Mouse (Mus musculus): ENCODE results near the gene Emilin3. TPM values are rescaled to one million over a fixed set of nuclear protein-coding genes. Genes with fewer than 3 reads are reported as not detected.
"Not testable (repeated sequence)": the region's sequence is repeated elsewhere in the genome, so short reads cannot be mapped to it uniquely, and the experiment has no call there.

Emilin3 gene
- total RNA-seq (2021): under 1 TPM; 0.07 to 0.17 TPM
- long read RNA-seq, experiment 1, partial matches to known transcripts: 0 of 1 reads
- long read RNA-seq, experiment 1, other reads (novel, unspliced or antisense): 0 of 1 reads
- long read RNA-seq, experiment 2: 0 reads

DNA sequence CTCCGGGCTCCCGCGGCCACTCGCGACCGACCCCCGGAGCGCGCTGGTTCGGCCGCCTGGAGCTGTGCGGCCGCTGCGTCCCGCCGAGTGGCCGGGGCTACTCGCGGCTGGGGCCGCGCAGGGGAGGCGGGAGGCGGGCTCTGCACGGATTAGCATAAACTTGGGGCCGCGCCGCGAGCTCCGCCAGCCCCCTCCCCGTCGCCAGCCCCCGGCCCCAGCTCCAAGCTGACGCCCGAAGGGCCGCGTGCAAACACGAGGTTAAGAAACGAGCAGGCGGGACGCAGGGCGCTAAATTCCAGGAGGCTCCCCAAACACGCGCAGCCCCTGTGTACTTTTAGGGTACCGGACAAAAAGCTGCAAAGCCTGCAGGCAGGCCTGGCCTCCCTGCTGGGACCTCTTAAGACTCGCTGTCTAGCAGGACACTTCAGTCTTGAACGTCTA is at the start of gene Emilin3:
TSS of gene Emilin3 (minus strand) at position 98 of the 441 bp plus-strand sequence.
- no peak for DNase-seq (ENCODE audit: low spot score)

DNA sequence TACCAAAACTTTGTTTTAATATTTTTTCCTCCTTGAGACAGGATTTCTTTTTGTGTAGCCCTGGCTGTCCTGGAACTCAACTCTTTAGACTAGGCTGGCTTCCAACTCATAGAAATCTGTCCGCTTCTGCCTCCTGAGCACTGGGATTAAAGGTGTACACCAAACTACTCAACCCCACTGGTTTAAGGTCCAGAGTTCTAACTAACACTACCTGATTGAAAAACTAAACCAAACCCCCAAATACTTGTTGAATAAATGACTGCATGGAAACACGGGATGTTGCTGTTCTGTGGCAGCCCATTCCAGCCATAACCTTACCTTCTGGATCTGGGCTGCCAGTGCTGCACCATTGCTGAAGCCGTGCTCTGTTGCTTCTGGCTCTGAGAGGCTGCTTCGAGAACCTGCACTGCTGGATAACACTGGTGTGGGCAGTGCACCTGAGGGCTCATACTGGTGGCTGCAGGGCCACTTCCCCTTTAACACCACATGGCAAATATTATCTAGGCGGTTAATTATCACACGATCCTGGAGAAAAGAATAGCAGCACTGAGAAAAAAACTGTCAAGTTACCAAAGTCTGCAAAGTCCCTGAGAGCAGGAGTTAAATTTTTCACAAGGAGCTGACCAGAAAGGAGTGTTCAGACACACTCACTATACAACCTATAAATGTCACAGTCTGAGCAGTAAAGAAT is 49.0 kb upstream of the Emilin3 start:
- DNase-seq (ENCODE audit: low spot score): no peak

DNA sequence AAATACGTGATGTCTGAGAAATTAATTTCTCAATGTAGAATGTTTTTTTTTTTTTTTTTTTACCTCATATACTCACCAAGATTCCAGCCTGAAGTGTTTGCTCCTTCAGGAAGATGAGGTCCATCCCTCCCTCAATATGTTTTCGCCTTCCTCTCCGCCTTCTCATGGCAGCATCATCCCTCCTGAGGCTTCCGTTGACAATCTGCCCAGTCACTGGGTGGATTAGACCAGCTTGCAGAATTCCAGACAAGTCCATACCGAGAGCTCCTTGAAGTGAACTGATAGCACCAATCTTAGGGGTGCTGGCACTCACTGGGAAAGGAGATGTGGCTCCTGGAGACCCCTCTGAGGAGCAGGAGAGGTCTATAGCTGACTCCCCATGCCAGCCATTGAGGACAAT is 47.8 kb upstream of the Emilin3 start:
- peak; percentile 52 for DNase-seq (ENCODE audit: low spot score)

DNA sequence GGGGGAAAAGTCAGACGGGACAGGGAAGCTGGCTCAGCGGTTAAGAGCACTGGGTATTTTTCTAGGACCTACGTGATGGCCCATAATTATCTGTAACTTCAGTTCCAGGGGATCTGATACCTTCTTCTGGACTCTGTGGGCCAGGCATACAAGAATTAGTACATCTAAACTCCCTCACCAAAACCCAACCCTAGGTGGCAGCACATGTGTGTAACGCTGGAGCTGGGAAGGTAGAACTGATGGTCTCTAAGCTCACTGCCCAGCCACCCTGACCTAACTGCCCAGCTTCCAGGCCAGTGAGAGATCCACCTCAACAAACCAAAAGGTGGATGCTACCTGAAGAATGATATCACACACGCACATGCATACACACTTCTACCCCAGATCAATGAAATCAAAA is 46.6 kb upstream of the Emilin3 start:
- peak; percentile 46 for DNase-seq (ENCODE audit: low spot score)

DNA sequence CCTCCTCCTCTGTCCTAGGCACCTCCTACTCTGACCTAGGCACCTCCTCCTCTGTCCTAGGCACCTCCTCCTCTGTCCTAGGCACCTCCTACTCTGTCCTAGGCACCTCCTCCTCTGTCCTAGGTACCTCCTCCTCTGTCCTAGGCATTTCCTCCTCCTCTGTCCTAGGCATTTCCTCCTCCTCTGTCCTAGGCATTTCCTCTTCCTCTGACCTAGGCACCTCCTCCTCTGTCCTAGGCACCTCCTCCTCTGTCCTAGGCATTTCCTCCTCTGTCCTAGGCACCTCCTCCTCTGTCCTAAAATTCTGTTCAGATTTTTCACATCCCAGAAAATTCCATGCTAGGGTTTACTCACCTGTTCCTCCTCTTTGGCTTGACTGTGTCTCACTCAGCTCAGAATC is 45.7 kb upstream of the Emilin3 start:
- DNase-seq (ENCODE audit: low spot score): not testable (repeated sequence)

DNA sequence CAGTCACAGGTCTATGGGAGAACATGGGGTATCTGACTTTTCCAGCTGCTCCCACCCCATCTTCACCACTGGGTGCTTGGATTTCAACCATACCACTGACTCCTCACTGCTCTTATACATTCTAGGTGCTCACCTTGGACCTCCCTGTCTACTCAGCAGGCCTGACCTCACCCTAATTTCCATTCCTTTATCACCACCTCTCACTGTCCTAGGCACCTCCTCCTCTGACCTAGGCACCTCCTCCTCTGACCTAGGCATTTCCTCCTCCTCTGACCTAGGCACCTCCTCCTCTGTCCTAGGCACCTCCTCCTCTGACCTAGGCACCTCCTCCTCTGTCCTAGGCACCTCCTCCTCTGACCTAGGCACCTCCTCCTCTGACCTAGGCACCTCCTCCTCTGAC is 45.2 kb upstream of the Emilin3 start:
- DNase-seq (ENCODE audit: low spot score): not testable (repeated sequence)

DNA sequence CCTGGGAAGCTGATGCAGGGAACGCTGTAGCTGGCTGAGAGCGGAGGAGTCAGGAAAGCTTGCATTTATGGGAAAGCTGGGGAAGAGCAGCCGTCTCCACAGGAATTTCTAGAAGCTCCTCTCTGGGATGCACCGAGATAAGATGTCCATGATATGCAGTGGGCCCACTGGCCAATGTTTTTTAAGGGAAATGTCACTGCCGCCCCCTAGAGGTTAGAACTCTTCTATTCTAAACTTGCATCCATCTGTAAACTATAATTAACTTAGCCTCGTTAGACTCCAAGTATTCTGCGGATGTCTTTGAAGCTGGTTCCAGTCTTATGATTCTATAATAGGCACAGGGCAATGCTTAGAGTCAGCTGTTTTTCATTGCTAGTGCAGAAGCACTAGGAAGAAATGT is 43.2 kb upstream of the Emilin3 start:
- peak; percentile 63 for DNase-seq (ENCODE audit: low spot score)

DNA sequence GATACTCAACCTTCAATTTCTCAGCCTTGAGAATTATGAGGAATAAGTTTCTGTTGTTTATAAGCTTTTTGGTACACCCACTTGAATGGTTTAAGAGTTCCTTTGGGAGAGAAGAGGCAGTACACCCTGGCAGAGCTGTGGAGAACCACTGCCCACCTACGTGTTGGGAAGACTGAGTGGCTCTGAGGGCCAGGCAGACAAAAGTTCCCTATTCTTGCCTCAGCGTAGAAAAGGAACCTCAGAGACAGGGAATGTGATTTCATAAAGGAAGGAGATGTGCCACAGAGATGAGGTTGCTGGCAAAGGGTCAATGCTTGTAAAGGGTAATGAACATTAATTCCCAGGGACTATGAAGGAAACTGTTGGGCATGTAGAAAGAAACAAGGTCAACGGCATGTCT is 42.4 kb upstream of the Emilin3 start:
- DNase-seq (ENCODE audit: low spot score): no peak

DNA sequence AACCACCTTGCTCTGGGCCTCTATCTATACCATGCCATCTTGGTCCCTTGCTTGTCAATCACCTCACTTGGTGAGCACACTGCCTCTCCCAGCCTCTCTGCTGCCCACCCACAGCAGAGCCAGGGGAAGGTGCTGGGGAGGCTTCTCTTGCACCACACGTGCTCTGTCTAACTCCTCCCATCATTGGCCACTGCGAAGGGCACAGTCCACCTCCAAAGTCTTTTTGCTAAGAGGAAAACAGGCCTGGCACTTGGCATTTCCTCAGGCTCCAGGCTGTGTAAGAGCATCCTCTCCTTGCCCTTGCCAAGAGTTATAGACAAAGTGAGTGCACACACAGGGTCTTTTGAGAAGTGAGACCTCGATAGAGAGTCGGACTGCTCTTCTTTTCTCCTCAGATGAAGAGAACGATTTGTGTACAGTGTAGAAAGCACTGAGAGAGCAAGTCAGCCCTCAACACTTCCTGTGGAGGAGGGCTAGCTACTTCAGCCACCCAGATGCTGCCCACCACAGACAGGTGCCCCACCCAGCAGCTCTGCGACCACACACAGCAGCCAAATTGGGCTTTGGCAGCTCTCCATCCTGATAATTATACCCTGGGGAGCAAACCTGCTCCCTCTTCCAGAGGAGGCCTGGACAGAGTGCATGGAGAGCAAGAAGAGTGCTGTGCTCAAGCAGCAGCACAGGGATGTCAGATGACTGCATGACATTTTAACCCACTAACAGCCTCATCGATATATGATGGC is 41.2 kb upstream of the Emilin3 start:
- DNase-seq (ENCODE audit: low spot score): no peak

DNA sequence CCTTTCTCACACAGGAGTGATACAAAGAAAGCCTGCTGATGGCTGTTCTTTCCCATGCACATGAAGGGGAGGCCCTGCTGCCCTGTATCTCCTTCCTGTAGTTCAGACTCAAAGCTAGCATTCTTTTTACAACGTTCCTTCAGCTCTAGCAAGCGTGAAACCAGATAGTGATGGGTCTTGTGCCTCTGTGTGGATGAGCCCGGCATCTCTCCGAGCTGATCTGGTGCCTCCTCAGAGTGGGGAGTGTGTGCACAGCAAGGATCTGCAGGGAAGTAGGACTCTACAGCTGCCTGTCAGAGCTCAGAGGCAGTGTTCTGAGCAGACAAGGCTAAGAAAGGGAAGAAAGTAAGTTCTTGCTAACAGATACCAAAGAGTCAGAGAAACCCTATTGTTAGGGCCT is 39.5 kb upstream of the Emilin3 start:
- DNase-seq (ENCODE audit: low spot score): no peak

DNA sequence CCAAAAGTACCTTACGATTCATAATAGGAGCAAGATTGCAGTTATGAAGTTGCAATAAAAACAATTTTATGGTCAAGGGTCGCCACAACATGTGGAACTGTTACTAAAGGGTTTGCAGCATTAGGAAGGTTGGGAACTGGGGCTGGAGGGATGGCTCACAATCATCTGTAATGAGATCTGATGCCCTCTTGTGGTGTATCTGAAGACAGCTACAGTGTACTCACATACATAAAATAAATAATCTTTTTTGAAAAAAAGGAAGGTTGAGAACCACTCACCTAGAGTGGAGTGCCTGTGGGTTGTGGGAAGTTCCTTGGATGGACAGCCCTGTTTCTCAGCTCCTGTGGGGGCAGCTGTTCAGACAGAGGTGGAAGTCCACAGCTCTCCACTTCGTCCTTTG is 30.3 kb upstream of the Emilin3 start:
- DNase-seq (ENCODE audit: low spot score): no peak

DNA sequence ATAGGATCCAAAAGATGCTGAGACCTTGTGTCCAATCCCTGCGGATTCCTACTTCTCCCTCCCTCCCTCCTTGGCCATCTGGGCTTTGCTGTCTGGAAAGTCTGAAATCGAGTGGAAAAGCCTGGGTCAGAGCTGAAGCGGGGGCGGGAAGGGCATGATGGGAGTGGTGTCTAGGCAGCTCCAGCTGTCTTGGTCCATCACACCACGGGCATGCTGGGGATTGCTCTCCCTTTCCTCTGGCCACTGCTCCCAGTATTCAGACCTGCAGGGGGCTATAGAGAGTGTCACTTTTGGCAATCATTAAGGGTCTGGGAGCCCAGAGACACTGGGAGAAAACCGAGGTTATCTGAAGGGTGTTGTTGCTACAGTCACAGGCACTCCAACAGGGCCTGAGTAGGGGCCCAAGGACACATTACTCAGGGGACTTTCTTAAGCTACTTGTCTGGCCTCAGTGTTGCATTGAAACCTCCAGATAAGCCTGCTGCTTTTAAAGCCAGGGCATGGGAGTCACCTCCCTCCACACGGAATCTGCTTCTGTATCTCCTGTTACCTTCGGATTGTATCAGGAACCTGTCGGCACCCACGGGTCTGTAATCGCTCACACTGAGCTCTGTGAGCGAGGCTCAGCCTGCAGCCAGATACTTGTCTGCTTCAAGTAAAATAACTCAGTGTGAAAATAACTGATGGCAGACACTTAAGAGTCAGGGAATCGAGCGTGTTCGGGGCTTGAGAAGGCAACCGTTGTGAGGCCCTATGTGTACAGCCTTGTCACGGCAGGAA is 29.0 kb upstream of the Emilin3 start:
- no peak for DNase-seq (ENCODE audit: low spot score)

DNA sequence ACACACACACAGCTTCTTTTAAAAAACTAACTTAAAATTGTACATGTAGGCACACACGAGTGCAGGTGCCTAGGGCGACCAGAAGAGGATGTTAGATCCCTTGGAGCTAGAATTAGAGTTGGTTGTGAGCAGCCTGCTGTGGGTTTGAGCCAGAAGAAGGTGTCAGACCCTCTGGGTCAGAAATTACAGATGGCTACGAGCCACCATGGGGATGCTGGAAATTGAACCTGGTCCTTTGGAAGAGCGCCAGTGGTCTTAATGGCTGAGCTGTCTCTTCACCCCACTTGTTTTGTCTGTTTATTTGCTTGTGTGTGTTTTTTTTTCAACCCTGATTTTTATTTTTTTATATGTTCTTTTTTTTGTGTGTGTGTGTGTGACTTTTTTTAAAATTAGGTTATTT is 22.3 kb upstream of the Emilin3 start:
- DNase-seq (ENCODE audit: low spot score): no peak

DNA sequence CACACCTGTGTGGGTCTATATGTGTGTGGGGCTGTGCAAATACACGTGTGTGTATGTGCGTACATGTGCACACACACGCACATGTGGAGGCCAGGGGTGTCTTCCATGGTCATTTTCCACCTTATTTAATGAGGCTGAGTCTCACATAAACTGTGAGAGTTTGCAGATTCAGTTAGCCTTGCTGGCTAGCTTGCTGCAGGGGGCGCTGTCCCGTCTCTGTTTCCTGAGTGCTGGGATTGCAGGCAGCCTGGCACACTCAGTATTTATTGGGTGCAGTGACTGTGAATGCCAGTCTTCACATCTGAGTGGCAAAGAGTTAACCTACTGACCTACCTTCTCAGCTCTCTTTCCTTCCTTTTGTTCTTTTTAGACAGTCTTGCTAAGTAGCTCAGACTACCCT is 21.8 kb upstream of the Emilin3 start:
- DNase-seq (ENCODE audit: low spot score): no peak

DNA sequence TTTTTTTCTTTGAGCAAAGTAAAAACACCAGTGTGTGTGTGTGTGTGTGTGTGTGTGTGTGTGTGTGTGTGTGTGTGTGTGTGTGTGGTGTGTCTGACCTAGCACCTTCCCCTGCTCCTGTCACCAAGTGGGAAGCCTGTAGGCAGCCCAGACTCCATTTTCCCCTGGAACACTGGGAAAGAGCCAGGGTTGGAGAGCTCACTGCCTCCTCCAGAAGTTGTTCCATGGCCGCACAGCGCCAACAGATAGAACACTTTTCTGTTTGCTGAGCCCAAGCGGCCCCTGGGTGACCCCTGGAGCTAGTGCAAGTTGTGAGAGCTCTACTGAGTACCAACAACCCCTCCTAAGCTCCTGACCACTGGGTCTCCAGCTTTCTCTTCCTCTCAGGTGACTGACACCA is 20.9 kb upstream of the Emilin3 start:
- peak; percentile 40 for DNase-seq (ENCODE audit: low spot score)

DNA sequence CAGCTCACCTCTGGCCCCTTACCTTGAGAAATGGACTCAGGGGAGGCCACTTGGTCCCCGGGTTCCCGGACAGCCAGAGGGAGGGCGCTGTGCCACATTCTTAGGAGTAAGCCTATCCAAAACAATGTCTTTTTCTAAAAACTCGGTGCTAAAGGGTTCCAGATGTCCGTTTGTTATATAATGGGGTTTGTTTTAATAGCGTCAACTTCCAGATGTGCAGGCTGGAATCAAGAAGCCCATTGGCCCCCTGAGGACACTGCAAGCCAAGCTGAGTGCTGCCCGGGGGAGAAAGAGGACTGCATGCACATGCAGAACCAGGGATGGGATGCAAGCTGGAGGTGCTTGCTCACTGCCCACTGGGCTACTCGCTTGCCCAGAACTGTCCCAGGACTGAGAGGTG is 20.2 kb upstream of the Emilin3 start:
- DNase-seq (ENCODE audit: low spot score): peak; percentile 65

DNA sequence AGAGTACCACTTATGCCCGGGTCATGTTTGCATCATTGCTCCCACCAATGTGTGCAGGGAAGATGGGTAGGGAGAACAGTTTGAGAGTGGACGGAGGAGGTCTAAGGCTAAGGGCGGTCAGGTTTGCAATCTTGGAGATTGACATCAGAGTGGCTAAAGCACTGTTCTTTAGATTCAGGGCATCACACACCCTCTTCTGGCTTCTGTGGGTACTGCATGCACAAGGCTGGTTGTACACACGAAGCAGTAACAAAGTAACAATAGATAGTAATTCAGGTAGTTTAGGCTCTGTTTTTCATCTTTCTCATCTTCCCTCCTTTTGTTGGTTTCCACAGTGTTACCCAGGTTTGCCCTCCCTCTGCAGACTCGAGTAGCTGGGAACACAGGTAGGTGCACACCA is 19.2 kb upstream of the Emilin3 start:
- no peak for DNase-seq (ENCODE audit: low spot score)

DNA sequence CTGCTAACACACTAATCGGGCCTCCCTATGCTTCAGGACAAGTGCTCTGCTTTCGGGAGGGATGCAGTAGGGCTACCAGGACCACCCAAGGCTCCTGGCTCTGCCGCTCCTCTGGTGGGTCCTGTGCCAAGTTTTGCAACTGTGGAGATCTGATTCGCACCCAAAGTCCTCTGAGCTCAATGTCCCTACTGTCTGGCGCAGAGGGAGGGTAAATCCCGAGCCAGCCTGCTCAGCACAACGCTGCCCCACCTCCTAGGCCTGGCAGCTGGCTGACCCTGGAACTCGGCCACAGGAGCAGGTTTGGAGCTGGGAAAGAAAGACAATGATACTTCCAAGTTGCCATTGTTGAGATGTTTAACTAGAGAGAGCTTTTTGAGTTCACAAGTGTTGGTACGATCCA is 13.1 kb upstream of the Emilin3 start:
- DNase-seq (ENCODE audit: low spot score): peak; percentile 38

DNA sequence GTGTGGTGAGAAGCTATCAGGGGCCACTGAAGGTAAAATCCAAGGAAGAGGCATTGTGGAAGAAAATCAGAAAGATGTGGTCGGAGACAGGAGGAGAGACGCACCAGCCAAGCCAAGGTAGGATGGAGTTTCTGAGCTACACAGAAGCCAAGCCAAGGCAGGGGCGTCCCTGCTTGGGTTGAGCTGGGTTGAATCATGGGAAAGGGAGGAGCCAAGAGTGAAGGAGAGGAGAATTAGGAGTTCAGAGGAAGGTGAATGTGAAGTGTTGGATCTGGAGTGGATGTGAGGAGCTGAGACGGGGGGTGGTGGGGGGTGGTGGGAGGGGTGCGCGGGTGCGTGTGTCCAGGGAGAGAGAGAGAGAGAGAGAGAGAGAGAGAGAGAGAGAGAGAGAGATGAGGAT is 9.2 kb upstream of the Emilin3 start:
- DNase-seq (ENCODE audit: low spot score): no peak

DNA sequence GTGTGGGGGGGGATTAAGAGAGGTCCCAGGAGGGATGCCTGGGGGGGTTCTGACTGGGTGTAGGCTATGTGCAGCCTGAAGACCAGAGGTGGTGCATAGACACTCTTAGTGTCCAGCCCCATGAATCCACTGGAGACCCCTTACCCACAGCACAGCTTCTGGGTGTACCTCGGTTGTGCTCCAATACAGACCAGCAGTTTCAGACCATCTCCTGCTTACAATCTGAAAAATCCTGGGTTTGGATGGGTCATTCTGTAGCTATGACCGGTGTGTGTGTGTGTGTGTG is 6.7 kb upstream of the Emilin3 start:
- no peak for DNase-seq (ENCODE audit: low spot score)

DNA sequence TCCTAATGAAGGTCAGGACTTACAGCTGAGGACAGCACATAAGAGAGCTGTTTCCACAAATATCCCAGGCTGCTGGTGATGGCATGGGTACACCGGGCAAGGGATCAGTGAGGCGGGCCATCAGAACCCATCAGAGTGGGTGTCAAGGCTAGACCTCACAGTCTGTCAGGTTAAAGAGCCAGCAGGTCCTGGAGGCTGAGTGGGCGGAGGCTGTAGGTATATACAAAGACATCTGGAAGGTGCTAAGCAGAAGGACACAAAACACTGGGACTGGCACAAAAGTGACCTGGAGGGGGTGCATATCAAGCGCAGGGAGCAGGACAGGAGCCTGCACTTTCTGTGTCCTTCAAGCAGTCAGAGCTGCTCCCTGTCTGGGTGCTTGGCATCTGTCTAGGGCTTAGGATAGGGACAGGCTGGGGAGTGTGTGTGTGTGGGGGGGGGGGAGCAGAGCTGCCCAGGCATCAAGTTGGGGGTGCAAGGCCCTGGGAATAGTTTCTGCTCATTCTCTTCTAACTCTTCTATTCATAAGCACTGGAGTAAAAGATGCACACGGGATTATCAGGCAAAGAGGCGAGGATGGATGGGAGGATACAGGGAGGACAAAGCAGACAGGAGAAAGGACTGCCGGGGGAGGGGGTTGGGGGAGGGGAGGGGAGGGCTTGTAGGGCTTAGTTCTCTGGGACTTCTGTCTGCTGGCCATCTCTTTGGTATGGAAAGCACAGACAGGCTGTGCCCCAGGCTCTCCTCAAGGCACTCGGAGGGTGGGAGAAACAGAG is 6.2 kb upstream of the Emilin3 start:
- DNase-seq (ENCODE audit: low spot score): no peak

DNA sequence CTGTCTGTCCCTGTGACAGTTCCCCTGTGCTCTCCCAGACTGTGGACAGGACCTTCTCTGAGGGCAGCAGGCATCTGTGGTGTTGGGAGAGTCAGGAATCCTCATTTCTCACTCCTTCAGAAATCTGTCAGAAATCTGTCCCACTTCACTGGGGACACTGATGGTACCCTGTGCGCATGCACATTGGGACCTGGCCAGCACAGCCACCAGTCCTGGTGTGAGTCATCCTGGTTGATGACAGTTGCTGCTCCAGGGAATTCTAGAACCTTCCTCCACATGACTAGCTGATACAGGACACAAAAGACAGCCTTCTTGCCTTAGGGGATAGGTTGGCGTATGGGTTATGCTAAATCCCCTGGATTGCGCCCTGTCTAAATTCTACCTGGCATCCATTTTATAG is 5.2 kb upstream of the Emilin3 start:
- DNase-seq (ENCODE audit: low spot score): no peak
